Mouse (Mus musculus): ENCODE data around the gene Rph3al.

Rph3al gene

GRCm38 (mm10) chr11:75811900-75812299, 126.3 kb downstream of the Rph3al start:
- DNase-seq (ENCODE audit: low spot score), result no peak

DNA sequence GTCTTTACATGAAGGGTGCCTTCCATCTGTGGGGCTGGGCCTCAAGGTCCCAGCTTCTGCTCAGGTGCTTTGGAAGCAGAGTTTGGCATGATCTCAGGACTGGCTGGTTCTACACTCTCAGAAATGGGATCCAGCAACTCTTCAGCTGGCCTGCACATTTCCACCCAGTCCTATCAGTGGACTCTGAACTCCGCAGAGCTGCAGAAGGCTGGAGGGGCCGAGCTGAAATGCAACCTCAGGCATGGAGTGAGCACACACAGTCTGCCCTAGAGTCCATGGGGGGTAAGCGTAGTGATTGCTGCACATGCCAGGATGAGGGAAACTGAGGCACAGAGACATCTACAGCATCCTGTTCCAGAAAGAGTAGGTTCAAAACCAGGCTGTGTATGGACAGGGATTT, 127.7 kb downstream of the Rph3al start:
- DNase-seq (ENCODE audit: low spot score), result no peak

DNA sequence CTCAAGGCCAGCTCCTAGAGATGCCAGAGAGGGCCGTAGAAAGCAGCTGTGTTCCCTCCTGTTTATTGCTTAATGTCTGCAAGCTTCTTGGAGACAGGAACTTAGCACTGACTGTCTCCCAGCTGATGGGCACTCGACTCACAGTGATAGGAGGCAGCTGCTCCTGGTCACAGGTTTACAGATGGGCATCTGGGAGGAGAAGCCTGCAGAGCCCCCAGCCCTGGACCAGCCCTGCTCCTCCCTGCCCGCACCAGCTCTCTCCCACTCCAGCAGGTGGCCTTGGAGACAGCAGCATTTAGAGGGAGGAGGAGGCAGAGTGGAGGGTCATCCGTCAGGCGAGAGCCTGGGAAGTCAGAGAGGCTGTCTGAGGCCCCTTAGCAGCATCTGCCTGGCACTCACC, 130.7 kb downstream of the Rph3al start:
- no peak for DNase-seq (ENCODE audit: low spot score)

DNA sequence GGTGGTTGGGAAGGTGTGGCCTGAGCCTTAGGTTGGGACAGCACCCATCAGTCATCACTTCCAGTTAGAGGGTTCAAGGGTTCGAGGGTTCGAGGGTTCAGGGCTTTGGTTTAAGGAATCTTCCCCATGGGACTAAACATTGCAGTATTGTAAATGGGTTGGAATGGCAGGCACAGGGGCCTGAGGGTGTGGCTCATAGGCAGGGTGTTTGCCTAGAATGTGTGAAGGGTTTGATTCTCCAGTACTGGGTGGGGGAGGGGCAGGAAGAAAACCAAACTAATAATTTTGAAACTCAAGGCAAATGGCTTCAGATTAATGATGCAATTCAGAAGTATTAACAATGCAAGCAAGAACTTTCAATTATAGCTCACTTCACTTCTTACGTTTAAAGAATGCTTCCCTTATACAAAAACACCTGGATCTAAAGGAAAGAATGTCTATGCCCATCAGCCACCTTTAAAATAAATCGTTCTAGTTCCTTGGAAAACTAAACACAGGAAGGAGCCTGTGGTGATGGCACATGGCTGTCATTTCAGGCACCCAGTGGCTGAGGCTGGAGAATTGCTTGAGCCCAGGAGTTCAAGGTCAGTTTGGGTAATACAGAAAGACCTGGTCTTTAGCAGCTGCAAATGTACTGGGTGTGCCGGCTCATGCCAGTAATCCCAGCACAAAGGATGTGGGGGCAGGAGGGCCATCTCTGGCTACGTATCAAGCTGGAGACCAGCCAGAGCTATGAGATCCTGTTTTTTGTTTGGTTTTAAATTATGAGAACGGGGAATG, 136.3 kb downstream of the Rph3al start:
- DNase-seq (ENCODE audit: low spot score), result no peak

- DNase-seq (ENCODE audit: low spot score), result no peak
Measured at GRCm38 (mm10) chr11:75801369-75801768, 136.9 kb downstream of the Rph3al start.

GRCm38 (mm10) chr11:75796536-75797246, 141.5 kb downstream of the Rph3al start:
- DNase-seq (ENCODE audit: low spot score), result no peak

DNA sequence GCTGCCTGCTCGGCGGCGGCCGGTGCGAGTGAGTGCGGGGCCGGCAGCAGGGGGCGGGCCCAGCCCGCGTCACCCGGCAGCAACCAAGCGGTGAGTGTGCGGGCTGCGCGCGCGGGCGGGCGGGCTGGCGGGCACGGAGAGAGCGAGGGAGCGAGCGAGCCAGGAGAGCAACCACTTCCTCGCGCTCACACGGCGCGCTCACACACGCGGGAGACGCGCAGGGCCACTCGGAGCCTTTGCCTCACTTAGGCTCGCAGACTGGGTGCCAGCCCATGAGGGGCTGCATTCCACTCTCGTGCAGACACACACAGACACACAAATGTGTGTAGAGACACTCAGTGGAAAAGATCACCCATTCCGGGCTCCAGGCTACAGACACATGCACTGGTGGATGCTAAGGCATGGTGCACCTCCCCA, 142.2 kb downstream of the Rph3al start, which contains the start of gene Doc2b:
TSS of gene Doc2b (minus strand) at position 21 of the 417 bp plus-strand sequence.
- no peak for DNase-seq (ENCODE audit: low spot score)

DNA sequence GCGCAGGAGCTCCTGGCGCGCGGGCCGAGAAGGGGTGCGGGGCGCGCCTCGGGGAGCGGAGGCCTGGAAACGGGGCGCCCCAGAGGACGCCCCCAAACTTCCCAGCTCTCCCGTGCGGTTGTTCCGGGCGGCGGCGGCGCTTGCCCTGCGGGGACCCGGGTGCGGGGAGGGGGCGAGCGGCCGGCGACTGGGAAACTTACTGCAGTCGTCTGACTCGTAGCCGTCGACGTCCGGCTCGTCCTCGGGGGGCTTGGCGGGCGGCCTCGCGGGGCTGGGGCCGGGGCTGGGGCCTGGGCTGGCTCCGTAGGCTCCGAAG, 142.9 kb downstream of the Rph3al start:
- no peak for DNase-seq (ENCODE audit: low spot score)

DNA sequence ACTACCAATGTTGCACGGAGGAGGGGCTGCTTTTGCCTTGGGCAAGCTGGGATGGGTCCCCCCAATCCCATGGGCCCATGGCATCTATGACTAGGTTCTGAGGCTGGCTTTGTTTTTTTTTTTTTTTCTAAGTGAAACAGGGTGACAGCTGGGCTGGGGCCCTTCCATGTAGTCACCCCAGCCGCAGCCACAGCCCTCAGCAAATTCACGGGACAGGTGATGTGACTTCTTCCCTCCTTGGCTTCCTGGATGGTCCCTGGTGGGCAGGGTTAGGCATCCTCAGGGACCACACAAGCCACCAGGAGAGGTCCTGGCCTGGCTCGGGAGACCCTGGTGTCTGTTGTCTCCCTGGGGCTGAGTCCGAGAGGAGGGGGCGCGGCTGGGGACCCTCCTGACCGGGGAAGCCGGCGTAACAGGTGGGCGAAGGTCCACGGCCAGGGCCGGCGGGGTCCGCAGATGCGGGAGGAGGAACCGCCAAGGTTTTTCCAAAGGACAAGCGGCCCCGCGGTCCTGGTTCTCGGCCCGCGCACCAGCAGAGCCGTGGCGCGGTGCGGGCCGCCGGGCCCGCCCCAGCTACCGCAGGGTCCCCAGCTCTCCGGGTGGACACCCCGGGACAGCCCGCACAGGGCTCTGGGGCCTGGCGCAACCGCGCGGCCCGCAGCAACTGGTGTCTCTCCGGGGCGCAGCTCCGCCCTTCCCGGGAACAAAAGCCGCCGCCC, 143.5 kb downstream of the Rph3al start:
- no peak for DNase-seq (ENCODE audit: low spot score)

DNA sequence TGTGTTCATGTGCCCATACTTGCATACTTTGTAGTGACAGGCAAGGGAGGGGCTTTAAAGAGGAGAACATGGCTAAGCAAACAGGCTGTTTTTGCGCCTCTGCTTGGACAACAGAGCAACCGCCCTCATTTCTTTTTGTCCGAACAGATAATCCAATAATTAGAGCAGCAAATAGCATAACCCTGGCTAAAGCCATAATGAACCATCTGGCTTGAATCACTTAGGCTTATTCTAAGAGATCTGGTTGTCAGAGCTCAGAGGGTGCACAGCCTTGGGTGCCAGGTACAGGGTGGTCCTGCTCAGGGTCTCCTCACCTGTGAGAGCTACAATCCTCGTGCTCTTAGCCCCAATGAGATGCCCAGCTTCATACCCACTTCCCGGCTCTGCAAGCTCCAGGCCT, 144.9 kb downstream of the Rph3al start:
- DNase-seq (ENCODE audit: low spot score), result no peak

GRCm38 (mm10) chr11:75792535-75792934, 145.7 kb downstream of the Rph3al start:
- no peak for DNase-seq (ENCODE audit: low spot score)

GRCm38 (mm10) chr11:75785897-75786296, 152.3 kb downstream of the Rph3al start:
- DNase-seq (ENCODE audit: low spot score), result no peak

DNA sequence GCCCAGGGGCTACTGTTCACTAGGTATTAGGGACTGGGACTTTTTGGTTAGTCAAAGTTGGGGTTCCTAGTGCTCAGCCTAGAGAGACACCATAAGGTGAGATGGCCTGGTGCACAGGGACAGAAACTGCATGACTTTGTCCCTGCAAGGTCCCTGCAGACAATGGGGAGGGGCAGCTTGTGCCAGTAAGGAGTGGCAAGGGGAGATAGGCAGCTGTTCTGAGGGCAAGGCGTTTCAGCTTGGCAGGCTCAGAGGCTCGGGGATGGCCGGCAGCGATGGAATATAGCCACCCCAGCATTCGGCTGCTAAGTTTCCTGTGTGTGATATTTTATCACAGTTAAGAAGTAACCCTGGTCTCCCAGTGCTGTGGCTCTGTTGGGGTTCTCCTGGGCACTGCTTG, 154.4 kb downstream of the Rph3al start:
- DNase-seq (ENCODE audit: low spot score), result no peak

GRCm38 (mm10) chr11:75781919-75782318, 156.3 kb downstream of the Rph3al start:
- DNase-seq (ENCODE audit: low spot score), result no peak

All from c-Kit-positive CD71-positive TER-119-positive erythroid progenitor cells, embryonic 14.5 days (primary cell).